ENCODE assay signal across 13 mouse cellular contexts in genomic region chr13:20512317-20513240, GRCm38 (mm10).
DNase-seq lines count a peak whose midpoint lies in the region; ATAC-seq and TF ChIP-seq lines count a peak whose summit lies in the region.
"Had no signal": no experiment of that assay in that cellular context is flagged by ENCODE, and none has a peak within 500 bp of the region (broad histone marks: within the 10 kb centered on the region; RNA-seq: fewer than 3 reads in every experiment).

No protein-coding gene starts in this region.

- TF ChIP-seq CTCF in lung, embryonic 14.5 days (IDR thresholded peaks at IDR 0.05; ENCODE audit: low read depth): no peak
- no peak for TF ChIP-seq CTCF in lung, postnatal 0 days (IDR thresholded peaks at IDR 0.05)
- TF ChIP-seq CTCF in stomach, postnatal 0 days (IDR thresholded peaks at IDR 0.05; ENCODE audit: low read depth): no peak

- no peak overlapping the region for H3K27ac ChIP-seq in lung, embryonic 14.5 days (ENCODE audit: low read depth)
- H3K27ac ChIP-seq in lung, postnatal 0 days (ENCODE audit: low read length): no peak overlapping the region
- no peak overlapping the region for H3K27ac ChIP-seq in midbrain, embryonic 11.5 days (ENCODE audit: low read depth, low read length)
- H3K27ac ChIP-seq in stomach, postnatal 0 days (replicated peaks): no peak overlapping the region; the same call in 1 of the 2 replicates
- H3K27ac ChIP-seq: embryonic facial prominence, embryonic 10.5 days; limb, embryonic 12.5 days had no signal

- no peak overlapping the region for H3K4me2 ChIP-seq in lung, embryonic 14.5 days
- no peak overlapping the region for H3K4me2 ChIP-seq in lung, postnatal 0 days (replicated peaks; ENCODE audit: low read depth, low read length)
- H3K4me2 ChIP-seq in midbrain, embryonic 11.5 days: no peak overlapping the region
- no peak overlapping the region for H3K4me2 ChIP-seq in stomach, postnatal 0 days (replicated peaks; ENCODE audit: low read depth)
- H3K4me2 ChIP-seq: limb, embryonic 12.5 days had no signal

- no peak overlapping the region for H3K4me3 ChIP-seq in lung, embryonic 14.5 days (ENCODE audit: low read depth, low read length)
- no peak overlapping the region for H3K4me3 ChIP-seq in lung, postnatal 0 days (ENCODE audit: low read depth, low read length)
- no peak overlapping the region for H3K4me3 ChIP-seq in midbrain, embryonic 11.5 days (ENCODE audit: low read depth, low read length)
- no peak overlapping the region for H3K4me3 ChIP-seq in stomach, postnatal 0 days (ENCODE audit: low read depth, low read length)
- H3K4me3 ChIP-seq: embryonic facial prominence, embryonic 10.5 days; limb, embryonic 12.5 days had no signal

- H3K9me3 ChIP-seq in lung, embryonic 14.5 days (ENCODE audit: low read depth, low read length): no peaks in the 10 kb centered on the region
- no peaks in the 10 kb centered on the region for H3K9me3 ChIP-seq in lung, postnatal 0 days (ENCODE audit: low read length)
- H3K9me3 ChIP-seq in midbrain, embryonic 11.5 days (ENCODE audit: control insufficient read depth, low read length): no peaks in the 10 kb centered on the region
- no peaks in the 10 kb centered on the region for H3K9me3 ChIP-seq in stomach, postnatal 0 days (ENCODE audit: control insufficient read depth, low read length)
- H3K9me3 ChIP-seq: embryonic facial prominence, embryonic 10.5 days; limb, embryonic 12.5 days had no signal

- no peak overlapping the region for H3K9ac ChIP-seq in lung, embryonic 14.5 days
- no peak overlapping the region for H3K9ac ChIP-seq in lung, postnatal 0 days (replicated peaks; ENCODE audit: low read depth)
- no peak overlapping the region for H3K9ac ChIP-seq in midbrain, embryonic 11.5 days (ENCODE audit: low read length)
- H3K9ac ChIP-seq in stomach, postnatal 0 days (ENCODE audit: low read length): no peak overlapping the region
- H3K9ac ChIP-seq: limb, embryonic 12.5 days had no signal

- DNase-seq in embryo, embryonic 10 days (ENCODE audit: low spot score): peak; percentile 28
- DNase-seq in embryo, embryonic 9.5 days (ENCODE audit: extremely low spot score): no peak
- DNase-seq in lung, embryonic 14.5 days: peak; percentile 2
- no peak for DNase-seq in lung, postnatal 0 days (ENCODE audit: low spot score)
- DNase-seq in midbrain, embryonic 11.5 days (ENCODE audit: low spot score, missing footprints): no peak
- peak; percentile 48 for DNase-seq in stomach, postnatal 0 days (ENCODE audit: low spot score)
- DNase-seq in MN1 (ENCODE audit: low spot score): no peak
- DNase-seq in retina, embryonic 14.5 days (ENCODE audit: low spot score): no peak
- DNase-seq: B cell, adult 2 months; kidney, adult 8-10 months had no signal

- H3K36me3 ChIP-seq in lung, embryonic 14.5 days (ENCODE audit: insufficient read depth): no peaks in the 10 kb centered on the region
- H3K36me3 ChIP-seq in lung, postnatal 0 days (ENCODE audit: insufficient read depth, low read length): no peaks in the 10 kb centered on the region
- H3K36me3 ChIP-seq in midbrain, embryonic 11.5 days (ENCODE audit: control insufficient read depth, insufficient read depth, low read length): no peaks in the 10 kb centered on the region
- H3K36me3 ChIP-seq in stomach, postnatal 0 days (ENCODE audit: control insufficient read depth, insufficient read depth, low read length): no peaks in the 10 kb centered on the region
- H3K36me3 ChIP-seq: embryonic facial prominence, embryonic 10.5 days; limb, embryonic 12.5 days had no signal

- WGBS in lung, embryonic 14.5 days: 60% methylated on average over 10 of the region's 10 CpGs
- 66% methylated on average over 10 of the region's 10 CpGs for WGBS in lung, postnatal 0 days
- WGBS in midbrain, embryonic 11.5 days: 61% methylated on average over 10 of the region's 10 CpGs
- WGBS in stomach, postnatal 0 days: 42% methylated on average over 10 of the region's 10 CpGs

- H3K27me3 ChIP-seq in lung, embryonic 14.5 days (ENCODE audit: insufficient read depth, low read length): no peaks in the 10 kb centered on the region
- H3K27me3 ChIP-seq in lung, postnatal 0 days (replicated peaks; ENCODE audit: insufficient read depth, low read length): no peaks in the 10 kb centered on the region
- H3K27me3 ChIP-seq in midbrain, embryonic 11.5 days (ENCODE audit: control insufficient read depth, insufficient read depth, low read length): no peaks in the 10 kb centered on the region
- H3K27me3 ChIP-seq in stomach, postnatal 0 days (ENCODE audit: control insufficient read depth, insufficient read depth, low read length): no peaks in the 10 kb centered on the region
- H3K27me3 ChIP-seq: limb, embryonic 12.5 days; Patski had no signal

- ATAC-seq in lung, embryonic 14.5 days (ENCODE audit: insufficient read depth): peak; percentile 44; the same call in 1 of the 2 replicates
- ATAC-seq in lung, postnatal 0 days: no peak
- peak; percentile 50; the same call in 1 of the 2 replicates for ATAC-seq in midbrain, embryonic 11.5 days (ENCODE audit: low FRiP score)
- peak; percentile 86 for ATAC-seq in stomach, postnatal 0 days (ENCODE audit: low FRiP score, low TSS enrichment)
- ATAC-seq: Patski had no signal

- H3K4me1 ChIP-seq in lung, embryonic 14.5 days (ENCODE audit: insufficient read depth): no peaks in the 10 kb centered on the region
- no peaks in the 10 kb centered on the region for H3K4me1 ChIP-seq in lung, postnatal 0 days (ENCODE audit: insufficient read depth, low read depth, low read length)
- H3K4me1 ChIP-seq in midbrain, embryonic 11.5 days (ENCODE audit: control insufficient read depth, insufficient read depth, low read length): no peaks in the 10 kb centered on the region
- no peaks in the 10 kb centered on the region for H3K4me1 ChIP-seq in stomach, postnatal 0 days (replicated peaks; ENCODE audit: control insufficient read depth, insufficient read depth)
- H3K4me1 ChIP-seq: embryonic facial prominence, embryonic 10.5 days; limb, embryonic 12.5 days had no signal

- TF ChIP-seq EP300 in lung, postnatal 0 days (IDR thresholded peaks at IDR 0.05): no peak
- no peak for TF ChIP-seq EP300 in stomach, postnatal 0 days (optimal IDR thresholded peaks at IDR 0.05)

Comparison
In these comparisons a context has a peak if more than half of its experiments do, and no peak if none do; other contexts are left out.
1. DNase-seq: peak in embryo, embryonic 10 days (single experiment), lung, embryonic 14.5 days (single experiment) and stomach, postnatal 0 days (single experiment); none in embryo, embryonic 9.5 days (single experiment), lung, postnatal 0 days (single experiment), midbrain, embryonic 11.5 days (single experiment), MN1 (single experiment) and retina, embryonic 14.5 days (single experiment).